Mouse (Mus musculus) left cerebral cortex, postnatal 36 days (tissue): ENCODE measurements at regions not wholly inside any gene's neighbourhood (a gene's known extent, or its start where the extent isn't known, plus 50 kb on each side); places are given as distances from the start of the nearest gene placed in this dataset.

Experiments
- DNase-seq, 2 experiments: peaks; one replicate each; pipeline ENCODE4 v3.0.0; 2021 to 2022; ENCODE audit warnings: low spot score in 2 of 2, mixed read lengths in 1 of 2
- intact Hi-C: fragments of 180-260 bp; cut with DNase I; formaldehyde crosslinking; loops from one replicate; pipeline ENCODE4 v1.15.1; 2025

GRCm38 (mm10) chr13:47917370-47917769 is 343.7 kb upstream of the Id4 start:
- intact Hi-C loops: no loop called here
- DNase-seq: no peak

GRCm38 (mm10) chr13:47921044-47921443 is 340.0 kb upstream of the Id4 start:
- DNase-seq: no peak
- intact Hi-C loops: no loop called here

- no peak for DNase-seq
- intact Hi-C loops: no loop called here
Observed at GRCm38 (mm10) chr13:47940696-47941095, 320.3 kb upstream of the Id4 start.

GRCm38 (mm10) chr13:47942368-47942787 is 318.6 kb upstream of the Id4 start:
- intact Hi-C loops: no loop called here
- DNase-seq: peak in 1 of 2 experiments; percentile 21

- intact Hi-C loops: no loop called here
- no peak for DNase-seq
Observed at GRCm38 (mm10) chr13:47943645-47944044, 317.4 kb upstream of the Id4 start.

- DNase-seq: no peak
- intact Hi-C loops: no loop called here
Observed at GRCm38 (mm10) chr13:47948098-47948865, 312.7 kb upstream of the Id4 start.

- no peak for DNase-seq
- intact Hi-C loops: no loop called here
Observed at GRCm38 (mm10) chr13:47950456-47950855, 310.6 kb upstream of the Id4 start.

GRCm38 (mm10) chr13:47951043-47951442 is 310.0 kb upstream of the Id4 start:
- intact Hi-C loops: no loop called here
- DNase-seq: no peak

GRCm38 (mm10) chr13:47952946-47953345 is 308.1 kb upstream of the Id4 start:
- DNase-seq: no peak
- intact Hi-C loops: no loop called here

- DNase-seq: no peak
- intact Hi-C loops: no loop called here
Observed at GRCm38 (mm10) chr13:47953776-47954175, 307.3 kb upstream of the Id4 start.

- no peak for DNase-seq
- intact Hi-C loops: no loop called here
Observed at GRCm38 (mm10) chr13:47955504-47955903, 305.5 kb upstream of the Id4 start.

GRCm38 (mm10) chr13:47957662-47958061 is 303.4 kb upstream of the Id4 start:
- intact Hi-C loops: no loop called here
- DNase-seq: no peak

- intact Hi-C loops: no loop called here
- no peak for DNase-seq
Observed at GRCm38 (mm10) chr13:47974216-47974615, 286.8 kb upstream of the Id4 start.

- intact Hi-C loops: no loop called here
- DNase-seq: no peak
Observed at GRCm38 (mm10) chr13:47974756-47975515, 286.1 kb upstream of the Id4 start.

GRCm38 (mm10) chr13:47998495-47998894 is 262.5 kb upstream of the Id4 start:
- DNase-seq: no peak
- intact Hi-C loops: no loop called here

GRCm38 (mm10) chr13:47999399-47999798 is 261.6 kb upstream of the Id4 start:
- intact Hi-C loops: no loop called here
- no peak for DNase-seq

- intact Hi-C loops: no loop called here
Observed at GRCm38 (mm10) chr13:48003126-48003525, 257.9 kb upstream of the Id4 start.

GRCm38 (mm10) chr13:48013336-48013750 is 247.7 kb upstream of the Id4 start:
- intact Hi-C loops: no loop called here
- no peak for DNase-seq

More at GRCm38 (mm10) chr13:48003126-48003525, 257.9 kb upstream of the Id4 start:
- DNase-seq: no peak

- intact Hi-C loops: no loop called here
- no peak for DNase-seq
Observed at GRCm38 (mm10) chr13:48015296-48015695, 245.7 kb upstream of the Id4 start.

- DNase-seq: no peak
- intact Hi-C loops: no loop called here
Observed at GRCm38 (mm10) chr13:48016051-48016450, 245.0 kb upstream of the Id4 start.

- DNase-seq: no peak
- intact Hi-C loops: no loop called here
Observed at GRCm38 (mm10) chr13:48016606-48017005, 244.4 kb upstream of the Id4 start.
